Mouse (Mus musculus) intestine, postnatal 0 days (tissue): ENCODE measurements at regions not wholly inside any gene's neighbourhood (a gene's known extent, or its start where the extent isn't known, plus 50 kb on each side); places are given as distances from the start of the nearest gene placed in this dataset.

Source experiments
- ATAC-seq: fragments of 200-750 bp; cut with Nextera tagmentation; 2 replicates; pipeline ENCODE4 v1.8.0; 2017; ENCODE audit warnings: mild to moderate bottlenecking, moderate TSS enrichment, moderate library complexity
- H3K27ac ChIP-seq: fragments of 300-500 bp; sonication (generic); 2 replicates; pipeline ENCODE4 v1.5.1; 2014; ENCODE audit warnings: mild to moderate bottlenecking, low read depth, low read length, moderate library complexity
- H3K27me3 ChIP-seq: fragments of 300-500 bp; sonication (generic); replicated peaks from 2 replicates; pipeline ENCODE4 v1.6.1; 2014; ENCODE audit warnings: low read length, mixed read lengths; ENCODE audit not compliant: control insufficient read depth, insufficient read depth
- H3K36me3 ChIP-seq: fragments of 300-500 bp; sonication (generic); 2 replicates; pipeline ENCODE4 v1.6.1; 2014; ENCODE audit warnings: mild to moderate bottlenecking, moderate library complexity; ENCODE audit not compliant: control insufficient read depth, insufficient read depth
- H3K4me1 ChIP-seq: fragments of 300-500 bp; sonication (generic); replicated peaks from 2 replicates; pipeline ENCODE4 v1.6.1; 2014; ENCODE audit warnings: antibody characterized with exemption, low read length, mixed read lengths; ENCODE audit not compliant: control insufficient read depth, insufficient read depth
- H3K4me2 ChIP-seq: fragments of 300-500 bp; sonication (generic); replicated peaks from 2 replicates; pipeline ENCODE4 v1.6.1; 2014; ENCODE audit warnings: low read depth, mild to moderate bottlenecking, moderate library complexity
- H3K4me3 ChIP-seq: fragments of 300-500 bp; sonication (generic); 2 replicates; pipeline ENCODE4 v1.5.1; 2014; ENCODE audit warnings: low read depth, low read length
- H3K9ac ChIP-seq: fragments of 300-500 bp; sonication (generic); 2 replicates; pipeline ENCODE4 v1.6.1; 2014; ENCODE audit warnings: mild to moderate bottlenecking, low read depth, low read length
- H3K9me3 ChIP-seq: fragments of 300-500 bp; sonication (generic); 2 replicates; pipeline ENCODE4 v1.6.1; 2016; ENCODE audit warnings: mixed run types; ENCODE audit not compliant: control insufficient read depth
- CTCF ChIP-seq: sonication (generic); IDR thresholded peaks from 2 replicates; pipeline ENCODE4 v1.5.1; 2016; ENCODE audit warnings: low read depth, mild to moderate bottlenecking, control low read depth, antibody characterized with exemption, moderate library complexity
- WGBS: fragments of 180-500 bp; shearing (Covaris S2); extraction: QIAGEN DNeasy Blood & Tissue Kit; methylation state at CpG from one replicate; pipeline ENCODE4 v1.1.7; 2014; 5-methylcytosine and 5-hydroxymethylcytosine counted together

DNA sequence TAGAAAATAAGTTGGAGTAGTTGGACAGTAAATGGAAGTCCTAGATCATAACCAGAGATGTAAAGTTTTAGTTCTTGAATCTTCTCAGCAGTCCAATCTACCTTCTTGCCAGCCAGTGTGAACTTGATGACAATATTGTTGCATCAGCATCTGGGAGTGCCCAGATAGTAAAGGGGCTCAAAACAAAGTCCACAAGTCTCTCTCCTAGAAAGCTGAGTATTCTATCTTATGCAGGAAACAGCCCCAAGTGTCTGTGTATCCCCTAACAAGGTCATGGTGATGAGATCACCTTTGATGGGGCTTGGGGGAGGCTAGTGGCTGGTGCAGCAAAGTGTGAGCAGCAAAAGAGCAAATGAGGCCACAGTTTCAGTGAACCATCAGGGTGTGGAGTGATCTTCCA, 194.8 kb downstream of the Tle1 start:
- no peak for TF ChIP-seq CTCF
- no peak overlapping the region for H3K4me3 ChIP-seq
- no peaks in the 10 kb centered on the region for H3K4me1 ChIP-seq
- H3K27me3 ChIP-seq: no peaks in the 10 kb centered on the region
- ATAC-seq: peak; percentile 85
- H3K4me2 ChIP-seq: no peak overlapping the region
- H3K9me3 ChIP-seq: no peaks in the 10 kb centered on the region
- H3K9ac ChIP-seq: no peak overlapping the region
- no peak overlapping the region for H3K27ac ChIP-seq
- no peaks in the 10 kb centered on the region for H3K36me3 ChIP-seq

DNA sequence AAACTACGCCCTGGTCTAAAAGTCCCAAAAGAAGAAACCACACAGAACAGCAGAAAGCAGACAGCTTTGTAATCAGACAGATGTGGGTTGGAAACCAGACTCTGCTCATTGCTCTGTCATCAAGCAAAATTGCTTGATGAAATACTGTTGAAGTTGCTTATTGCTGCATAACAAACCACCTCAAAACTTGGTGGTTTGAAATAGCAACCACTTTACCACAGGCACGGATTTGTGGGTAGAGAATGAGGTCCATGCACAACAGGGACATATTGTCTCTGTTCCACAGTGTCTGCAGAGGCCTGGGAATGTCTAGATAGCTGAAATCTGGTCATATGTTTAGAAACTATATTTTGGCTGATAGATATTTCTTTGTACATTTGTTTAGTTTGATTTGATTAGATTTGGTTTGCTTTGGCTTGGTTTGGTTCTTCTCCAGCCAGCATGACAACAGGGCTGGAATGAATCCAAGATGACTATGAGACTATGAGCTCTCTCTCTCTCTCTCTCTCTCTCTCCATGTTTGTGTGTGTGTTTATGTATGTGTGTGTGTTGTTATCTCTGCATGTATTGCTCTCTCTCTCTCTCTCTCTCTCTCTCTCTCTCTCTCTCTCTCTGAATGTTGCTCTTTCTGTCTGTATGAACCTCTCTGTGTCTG, 199.4 kb downstream of the Tle1 start:
- WGBS: 69% methylated on average over 2 of the region's 2 CpGs
- ATAC-seq: no peak
- H3K4me3 ChIP-seq: no peak overlapping the region
- no peaks in the 10 kb centered on the region for H3K36me3 ChIP-seq
- no peak overlapping the region for H3K27ac ChIP-seq
- no peak for TF ChIP-seq CTCF
- no peaks in the 10 kb centered on the region for H3K27me3 ChIP-seq
- H3K4me1 ChIP-seq: no peaks in the 10 kb centered on the region
- H3K9ac ChIP-seq: no peak overlapping the region
- no peaks in the 10 kb centered on the region for H3K9me3 ChIP-seq
- H3K4me2 ChIP-seq: no peak overlapping the region

DNA sequence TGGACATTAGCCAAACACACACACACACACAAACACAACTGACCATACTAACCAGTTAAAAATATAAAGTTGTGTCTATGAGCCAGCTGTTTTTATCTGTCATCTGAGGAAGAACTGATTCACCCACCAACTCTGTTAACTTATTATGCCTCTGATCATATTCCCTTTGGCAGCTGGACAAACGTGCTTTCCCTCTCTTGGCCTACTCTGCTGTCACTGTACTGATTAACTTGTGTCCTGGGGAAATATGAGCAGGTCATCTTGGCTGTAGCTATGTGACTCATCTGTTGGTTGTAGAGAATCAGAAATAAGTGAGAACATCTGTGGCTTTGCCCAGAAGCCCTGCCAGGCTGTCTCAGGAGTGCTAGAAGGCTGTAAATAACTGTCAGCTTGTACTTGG, 210.9 kb upstream of the Gm11232 start:
- ATAC-seq: no peak
- H3K36me3 ChIP-seq: no peaks in the 10 kb centered on the region
- no peak overlapping the region for H3K9ac ChIP-seq
- H3K4me2 ChIP-seq: no peak overlapping the region
- WGBS: 45% methylated on average over 1 of the region's 1 CpGs
- no peaks in the 10 kb centered on the region for H3K9me3 ChIP-seq
- no peak overlapping the region for H3K4me3 ChIP-seq
- H3K4me1 ChIP-seq: no peaks in the 10 kb centered on the region
- TF ChIP-seq CTCF: no peak
- no peaks in the 10 kb centered on the region for H3K27me3 ChIP-seq
- no peak overlapping the region for H3K27ac ChIP-seq

DNA sequence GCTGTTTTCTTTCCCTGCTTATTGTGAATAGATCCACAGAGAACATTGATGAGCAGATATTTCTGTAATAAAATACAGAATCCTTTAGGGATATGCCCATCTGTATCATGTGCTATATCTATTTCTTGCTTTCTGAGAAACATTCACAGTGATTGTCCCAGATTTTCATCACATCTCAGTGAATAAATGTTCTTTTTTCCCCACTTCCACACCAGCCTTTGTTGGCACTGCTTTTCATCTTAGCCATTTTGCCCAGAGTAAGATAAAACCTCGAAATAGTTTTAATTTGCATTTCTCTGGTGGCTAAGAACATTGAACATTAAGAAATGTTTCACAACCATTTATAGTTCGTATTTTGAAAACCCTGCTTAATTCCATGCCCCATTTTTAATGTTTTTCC, 195.7 kb upstream of the Gm11232 start:
- Histone ChIP-seq H3K4me3 (no peak overlapping the region), H3K9ac (no peak overlapping the region), H3K4me2 (no peak overlapping the region), H3K4me1 (no peaks in the 10 kb centered on the region), H3K27ac (no peak overlapping the region), H3K36me3 (no peaks in the 10 kb centered on the region), H3K9me3 (no peaks in the 10 kb centered on the region), H3K27me3 (no peaks in the 10 kb centered on the region)
- WGBS: 68% methylated on average over 2 of the region's 2 CpGs
- no peak for ATAC-seq
- no peak for TF ChIP-seq CTCF

DNA sequence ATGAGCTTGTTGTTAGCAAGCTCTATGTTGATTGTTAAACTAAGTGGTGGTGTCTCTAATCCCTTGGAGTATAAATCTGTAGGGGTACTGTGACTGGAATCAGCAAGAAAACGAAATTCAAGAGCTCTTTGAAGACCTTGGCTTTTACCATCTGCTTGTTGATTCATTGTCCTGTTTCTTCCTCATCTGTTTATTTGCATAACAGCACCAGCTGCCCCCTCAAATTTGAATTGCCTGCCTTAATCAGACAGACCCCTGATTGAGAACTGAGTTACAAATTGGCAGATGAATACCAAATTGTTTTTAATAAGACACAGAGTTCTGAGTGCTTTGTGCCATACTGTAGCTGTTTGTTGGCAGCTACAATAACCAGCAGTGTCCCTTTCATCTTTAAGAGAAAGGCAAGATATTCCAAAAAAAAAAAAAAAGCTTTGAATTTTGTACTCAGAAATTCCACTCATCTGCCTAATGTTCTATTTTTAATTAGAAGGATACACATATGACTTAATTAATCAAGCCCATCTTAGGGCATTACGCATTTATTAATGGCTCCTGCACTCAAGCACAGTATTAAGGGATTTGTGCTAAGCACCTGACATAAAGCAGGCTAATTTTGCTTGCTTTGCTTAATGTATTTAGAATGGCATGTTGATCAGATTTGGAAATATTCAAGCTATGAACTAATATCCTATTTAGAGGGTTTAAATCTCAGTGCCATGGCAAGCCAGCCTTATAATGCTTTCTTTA, 175.6 kb upstream of the Gm11232 start:
- no peaks in the 10 kb centered on the region for H3K36me3 ChIP-seq
- TF ChIP-seq CTCF: no peak

DNA sequence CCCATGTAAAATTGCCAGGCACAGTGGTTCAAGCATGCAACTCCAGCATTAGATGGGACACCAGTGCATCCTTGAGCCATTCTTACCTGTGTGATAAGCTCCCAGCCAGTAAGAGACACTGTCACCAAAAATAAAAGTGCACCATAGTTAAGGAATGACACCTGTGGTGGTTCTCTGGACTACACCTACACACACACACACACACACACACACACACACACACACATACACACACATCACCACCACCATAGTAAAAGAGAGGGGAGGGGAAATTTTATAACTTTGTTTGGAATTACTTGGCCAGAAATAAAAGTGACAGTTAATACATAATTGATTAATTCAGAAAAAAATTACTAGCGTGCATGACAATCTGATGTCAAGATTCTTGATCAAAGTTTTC, 175.1 kb upstream of the Gm11232 start:
- Histone ChIP-seq H3K27me3 (no peaks in the 10 kb centered on the region), H3K9ac (no peak overlapping the region), H3K27ac (no peak overlapping the region), H3K4me1 (no peaks in the 10 kb centered on the region), H3K36me3 (no peaks in the 10 kb centered on the region), H3K9me3 (no peaks in the 10 kb centered on the region), H3K4me2 (no peak overlapping the region), H3K4me3 (no peak overlapping the region)
- WGBS: 77% methylated on average over 1 of the region's 1 CpGs
- ATAC-seq: no peak
- no peak for TF ChIP-seq CTCF

More for the DNA sequence above, 175.6 kb upstream of the Gm11232 start:
- no peak overlapping the region for H3K27ac ChIP-seq
- H3K9me3 ChIP-seq: no peaks in the 10 kb centered on the region
- H3K9ac ChIP-seq: no peak overlapping the region
- no peak overlapping the region for H3K4me3 ChIP-seq
- ATAC-seq: no peak
- no peaks in the 10 kb centered on the region for H3K4me1 ChIP-seq
- H3K27me3 ChIP-seq: no peaks in the 10 kb centered on the region
- 53% methylated on average over 2 of the region's 2 CpGs for WGBS
- no peak overlapping the region for H3K4me2 ChIP-seq
